Comparison of ENCODE assay signal across 29 mouse cellular contexts in the genomic region with DNA sequence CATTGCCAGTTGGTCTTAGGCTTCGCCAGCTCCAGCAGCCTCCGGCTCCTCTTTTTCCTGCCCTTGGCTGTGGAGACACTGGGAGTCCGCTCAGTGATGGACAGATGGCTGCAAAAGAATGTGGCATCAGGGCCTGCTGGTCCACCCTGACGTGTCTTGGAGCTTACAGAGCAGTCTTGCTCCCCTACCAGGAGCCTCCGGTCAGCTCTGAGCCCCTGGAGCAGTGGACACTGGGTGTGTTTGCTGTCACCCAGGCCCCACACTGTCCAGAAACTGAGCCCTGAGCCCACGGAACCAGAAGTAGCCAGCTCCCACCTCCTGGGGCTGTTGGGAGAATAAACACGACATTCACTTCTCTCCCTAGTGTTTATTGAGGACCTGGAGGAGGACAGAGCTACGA. TPM values are rescaled to one million over a fixed set of nuclear protein-coding genes. Genes with fewer than 3 reads are reported as not detected.
DNase-seq lines count a peak whose midpoint lies in the region; TF ChIP-seq lines count a peak whose summit lies in the region.
"Had no signal": no experiment of that assay in that cellular context is flagged by ENCODE, and none has a peak within 500 bp of the region (broad histone marks: within the 10 kb centered on the region; RNA-seq: fewer than 3 reads in every experiment).

No protein-coding gene starts in this region.

- DNase-seq in cerebellum, postnatal 25 days: peak; percentile 33 to 37
- no peak for DNase-seq in cerebellum, postnatal 10 days
- peak; percentile 61 for DNase-seq in heart, embryonic 10.5 days (ENCODE audit: low spot score)
- no peak for DNase-seq in heart, postnatal 10 days
- DNase-seq in testis, postnatal 14 days (ENCODE audit: low spot score): no peak
- DNase-seq: adrenal gland, adult 8-10 months; adrenal gland, postnatal 25 days; cerebellum, adult 11-12 months; cerebellum, adult 8-10 months; gastrocnemius, postnatal 10 days; heart, adult 18-20 months had no signal

- no peak overlapping the region for H3K27ac ChIP-seq in heart, embryonic 10.5 days
- no peak overlapping the region for H3K27ac ChIP-seq in testis, adult 2 months (ENCODE audit: control insufficient read depth, insufficient read depth, low read depth, low read length)
- H3K27ac ChIP-seq: embryonic facial prominence, embryonic 12.5 days; embryonic facial prominence, embryonic 15.5 days; forebrain, embryonic 12.5 days; forebrain, embryonic 15.5 days; heart, embryonic 13.5 days; hindbrain, embryonic 10.5 days; hindbrain, embryonic 13.5 days; intestine, embryonic 15.5 days had no signal

- WGBS in heart, embryonic 10.5 days: 63% methylated on average over 8 of the region's 8 CpGs

- no peak overlapping the region for H3K4me3 ChIP-seq in heart, embryonic 10.5 days
- H3K4me3 ChIP-seq in testis, adult 2 months (ENCODE audit: control insufficient read depth, low read depth, low read length): peak overlapping the region; percentile 43
- H3K4me3 ChIP-seq: embryonic facial prominence, embryonic 12.5 days; embryonic facial prominence, embryonic 15.5 days; forebrain, embryonic 12.5 days; forebrain, embryonic 15.5 days; heart, embryonic 13.5 days; hindbrain, embryonic 10.5 days; hindbrain, embryonic 13.5 days; intestine, embryonic 15.5 days had no signal

- H3K27me3 ChIP-seq in heart, embryonic 10.5 days (ENCODE audit: insufficient read depth, poor library complexity, severe bottlenecking): peaks cover 17% of the 10 kb centered on the region
- no peaks in the 10 kb centered on the region for H3K27me3 ChIP-seq in testis, adult 2 months (ENCODE audit: control insufficient read depth, insufficient read depth, low read length)
- H3K27me3 ChIP-seq: embryonic facial prominence, embryonic 12.5 days; embryonic facial prominence, embryonic 15.5 days; forebrain, embryonic 15.5 days; hindbrain, embryonic 13.5 days; intestine, embryonic 15.5 days had no signal

- H3K4me1 ChIP-seq in heart, embryonic 10.5 days: no peaks in the 10 kb centered on the region
- peaks cover 5% of the 10 kb centered on the region for H3K4me1 ChIP-seq in testis, adult 2 months (ENCODE audit: control insufficient read depth, insufficient read depth, low read length)
- H3K4me1 ChIP-seq: embryonic facial prominence, embryonic 12.5 days; embryonic facial prominence, embryonic 15.5 days; forebrain, embryonic 12.5 days; forebrain, embryonic 15.5 days; heart, embryonic 13.5 days; hindbrain, embryonic 10.5 days; hindbrain, embryonic 13.5 days; intestine, embryonic 15.5 days had no signal

- intact Hi-C loops in heart, postnatal 10 days (cut with DNase I): no loop called here

- no peaks in the 10 kb centered on the region for H3K9me3 ChIP-seq in heart, embryonic 10.5 days
- H3K9me3 ChIP-seq: embryonic facial prominence, embryonic 12.5 days; embryonic facial prominence, embryonic 15.5 days; forebrain, embryonic 12.5 days; forebrain, embryonic 15.5 days; heart, embryonic 13.5 days; hindbrain, embryonic 10.5 days; hindbrain, embryonic 13.5 days; intestine, embryonic 15.5 days had no signal

- TF ChIP-seq POLR2A in testis, adult 2 months (IDR thresholded peaks at IDR 0.05; ENCODE audit: control insufficient read depth, low read depth, low read length): no peak

- H3K36me3 ChIP-seq in heart, embryonic 10.5 days: no peaks in the 10 kb centered on the region
- H3K36me3 ChIP-seq in testis, adult 2 months (ENCODE audit: control insufficient read depth, insufficient read depth, low read length): no peaks in the 10 kb centered on the region
- H3K36me3 ChIP-seq: embryonic facial prominence, embryonic 12.5 days; embryonic facial prominence, embryonic 15.5 days; forebrain, embryonic 12.5 days; forebrain, embryonic 15.5 days; heart, embryonic 13.5 days; hindbrain, embryonic 10.5 days; hindbrain, embryonic 13.5 days; intestine, embryonic 15.5 days had no signal

- TF ChIP-seq CTCF in testis, adult 2 months (IDR thresholded peaks at IDR 0.05; ENCODE audit: control insufficient read depth, insufficient read depth, insufficient replicate concordance, low read depth, low read length): no peak

RNA-seq across cellular contexts. Expression of gene Theg, which starts 0.9 kb away (rescaled TPM):
- not detected in 2 replicates for polyA plus RNA-seq in heart, embryonic 10.5 days (2016; fragmentation: Nextera tagmentation; extraction: Ambion mirVana)
- not detected for total RNA-seq in heart, postnatal 10 days (2021)
- polyA plus RNA-seq in testis, adult 2 months (2012; rRNA removed): 407 and 425 TPM in 2 replicates
- total RNA-seq: adrenal gland, adult 8-10 months; adrenal gland, postnatal 25 days; common myeloid progenitor, adult 5-6 weeks; ES-E14; gastrocnemius, adult 18-20 months; gastrocnemius, postnatal 10 days; gastrocnemius, postnatal 4 days; heart, adult 18-20 months; heart, postnatal 25 days had no signal
- polyA plus RNA-seq: activated CD4-positive, CD25-positive, alpha-beta regulatory T cell, adult 4 months; brain, embryonic 14.5 days; embryonic facial prominence, embryonic 12.5 days; embryonic facial prominence, embryonic 15.5 days; forebrain, embryonic 12.5 days; forebrain, embryonic 15.5 days; heart, embryonic 13.5 days; heart, embryonic 16.5 days; hindbrain, embryonic 10.5 days; hindbrain, embryonic 13.5 days; hindbrain, embryonic 16.5 days; intestine, embryonic 15.5 days had no signal

RNA-seq across cellular contexts. Expression of gene C2cd4c, which starts 27.6 kb away (rescaled TPM):
- not detected in 2 replicates for polyA plus RNA-seq in heart, embryonic 10.5 days (2016; fragmentation: Nextera tagmentation; extraction: Ambion mirVana)
- total RNA-seq in heart, postnatal 10 days (2021): not detected
- 0.91 and 1.5 TPM in 2 replicates for polyA plus RNA-seq in testis, adult 2 months (2012; rRNA removed)
- total RNA-seq: common myeloid progenitor, adult 5-6 weeks; heart, postnatal 25 days had no signal
- polyA plus RNA-seq: activated CD4-positive, CD25-positive, alpha-beta regulatory T cell, adult 4 months; embryonic facial prominence, embryonic 15.5 days; forebrain, embryonic 12.5 days; heart, embryonic 13.5 days; heart, embryonic 16.5 days had no signal

RNA-seq across cellular contexts. Expression of gene Mier2, which starts 31.2 kb away (rescaled TPM):
- 46.6 and 53.9 TPM in 2 replicates for polyA plus RNA-seq in heart, embryonic 10.5 days (2016; fragmentation: Nextera tagmentation; extraction: Ambion mirVana)
- 10 to 100 TPM; 12.4 to 15.6 TPM for total RNA-seq in heart, postnatal 10 days (2021)
- polyA plus RNA-seq in testis, adult 2 months (2012; rRNA removed): 25.1 and 28.0 TPM in 2 replicates

RNA-seq across cellular contexts. Expression of gene Shc2, which starts 51.5 kb away (rescaled TPM):
- polyA plus RNA-seq in heart, embryonic 10.5 days (2016; fragmentation: Nextera tagmentation; extraction: Ambion mirVana): 2.7 and 6.3 TPM in 2 replicates
- total RNA-seq in heart, postnatal 10 days (2021): 1 to 10 TPM; 4.5 to 4.8 TPM
- polyA plus RNA-seq in testis, adult 2 months (2012; rRNA removed): 4.5 and 5.8 TPM in 2 replicates
- total RNA-seq: common myeloid progenitor, adult 5-6 weeks had no signal
- polyA plus RNA-seq: activated CD4-positive, CD25-positive, alpha-beta regulatory T cell, adult 4 months had no signal

RNA-seq across cellular contexts. Expression of gene Plpp2, which starts 52.6 kb away (rescaled TPM):
- 16.8 and 24.1 TPM in 2 replicates for polyA plus RNA-seq in heart, embryonic 10.5 days (2016; fragmentation: Nextera tagmentation; extraction: Ambion mirVana)
- total RNA-seq in heart, postnatal 10 days (2021): 1 to 10 TPM; 3.4 to 6.0 TPM
- polyA plus RNA-seq in testis, adult 2 months (2012; rRNA removed): 4.1 and 5.1 TPM in 2 replicates

Comparison
In these comparisons a context has a peak if more than half of its experiments do, and no peak if none do; other contexts are left out.
1. DNase-seq: peak in cerebellum, postnatal 25 days (2 of 2) and heart, embryonic 10.5 days (single experiment); none in cerebellum, postnatal 10 days (0 of 2), heart, postnatal 10 days (0 of 2) and testis, postnatal 14 days (single experiment).
2. RNA of gene Theg, which starts 0.9 kb away (polyA plus RNA-seq): 407 to 425 TPM in testis, adult 2 months; not detected in heart, embryonic 10.5 days; every median in the first group is over 100 times any median in the second.